Mouse (Mus musculus) E14TG2a.4 (cell line): ENCODE results near the gene Cmtm3.

ENCODE experiments used
- H3K27me3 ChIP-seq: 2 replicates; pipeline ENCODE4 v1.6.1; 2014; ENCODE audit warnings: low read length, control low read depth; ENCODE audit not compliant: insufficient read depth
- H3K36me3 ChIP-seq: 2 replicates; pipeline ENCODE4 v1.6.1; 2014; ENCODE audit warnings: low read length, control low read depth; ENCODE audit not compliant: insufficient read depth
- H3K4me1 ChIP-seq: replicated peaks from 2 replicates; pipeline ENCODE4 v1.6.1; 2014; ENCODE audit warnings: low read depth, low read length, control low read depth
- H3K4me3 ChIP-seq: replicated peaks from 2 replicates; pipeline ENCODE4 v1.5.1; 2014; ENCODE audit warnings: mild to moderate bottlenecking, low read length
- H3K9me3 ChIP-seq: 2 replicates; pipeline ENCODE4 v1.6.1; 2014; ENCODE audit warnings: low read length, control low read depth
- CTCF ChIP-seq: conservative IDR thresholded peaks from 2 replicates; pipeline ENCODE4 v1.5.1; 2014; ENCODE audit warnings: low read length
- NANOG ChIP-seq: IDR thresholded peaks from 2 replicates; pipeline ENCODE4 v1.6.1; 2014; ENCODE audit warnings: borderline replicate concordance, low read length, mixed read lengths
- POU5F1 ChIP-seq: IDR thresholded peaks from 2 replicates; pipeline ENCODE4 v1.6.1; 2014; ENCODE audit warnings: low read length, borderline replicate concordance

Cmtm3 gene

GRCm38 (mm10) chr8:104340233-104341105, 1.3 kb downstream of the Cmtm3 start:
- peak overlapping the region; percentile 81 for H3K4me3 ChIP-seq
- TF ChIP-seq NANOG (no peak), CTCF (peak; percentile 3; the same call in 1 of the 2 replicates), POU5F1 (no peak)
- H3K36me3 ChIP-seq = no peaks in the 10 kb centered on the region
- peaks cover 22% of the 10 kb centered on the region for H3K4me1 ChIP-seq
- H3K27me3 ChIP-seq = peaks cover 54% of the 10 kb centered on the region
- no peaks in the 10 kb centered on the region for H3K9me3 ChIP-seq

- Histone ChIP-seq H3K27me3 (peaks cover 54% of the 10 kb centered on the region), H3K9me3 (no peaks in the 10 kb centered on the region), H3K4me1 (peaks cover 22% of the 10 kb centered on the region), H3K4me3 (peak overlapping the region; percentile 81), H3K36me3 (no peaks in the 10 kb centered on the region)
- no peak for TF ChIP-seq POU5F1
- TF ChIP-seq NANOG = no peak
- TF ChIP-seq CTCF = no peak
Observed at GRCm38 (mm10) chr8:104341106-104341561, 1.9 kb downstream of the Cmtm3 start.

- peaks cover 26% of the 10 kb centered on the region for H3K4me1 ChIP-seq
- TF ChIP-seq POU5F1 = no peak
- no peak for TF ChIP-seq CTCF
- TF ChIP-seq NANOG = no peak
- no peaks in the 10 kb centered on the region for H3K36me3 ChIP-seq
- peaks cover 54% of the 10 kb centered on the region for H3K27me3 ChIP-seq
- no peaks in the 10 kb centered on the region for H3K9me3 ChIP-seq
- peak overlapping the region; percentile 81 for H3K4me3 ChIP-seq
Observed at GRCm38 (mm10) chr8:104341678-104342077, 2.5 kb downstream of the Cmtm3 start.

GRCm38 (mm10) chr8:104342426-104342825, 3.2 kb downstream of the Cmtm3 start:
- Histone ChIP-seq H3K36me3 (no peaks in the 10 kb centered on the region; the same call in 1 of the 2 replicates), H3K4me1 (peaks cover 32% of the 10 kb centered on the region), H3K4me3 (no peak overlapping the region), H3K27me3 (peaks cover 54% of the 10 kb centered on the region), H3K9me3 (no peaks in the 10 kb centered on the region)
- TF ChIP-seq NANOG (no peak), CTCF (no peak), POU5F1 (no peak)

- TF ChIP-seq CTCF (peak; percentile 75), POU5F1 (no peak)
- H3K4me3 ChIP-seq = no peak overlapping the region
- H3K4me1 ChIP-seq = peaks cover 39% of the 10 kb centered on the region
- H3K36me3 ChIP-seq = peaks cover 3% of the 10 kb centered on the region; the same call in 1 of the 2 replicates
- H3K27me3 ChIP-seq = peaks cover 45% of the 10 kb centered on the region
- no peaks in the 10 kb centered on the region for H3K9me3 ChIP-seq
Observed at GRCm38 (mm10) chr8:104343957-104344356, 4.7 kb downstream of the Cmtm3 start.

- peaks cover 39% of the 10 kb centered on the region for H3K27me3 ChIP-seq
- peaks cover 4% of the 10 kb centered on the region; the same call in 1 of the 2 replicates for H3K36me3 ChIP-seq
- peaks cover 36% of the 10 kb centered on the region for H3K4me1 ChIP-seq
- TF ChIP-seq CTCF (no peak), POU5F1 (no peak), NANOG (no peak)
- no peaks in the 10 kb centered on the region for H3K9me3 ChIP-seq
- no peak overlapping the region for H3K4me3 ChIP-seq
Observed at GRCm38 (mm10) chr8:104344622-104345021, 5.4 kb downstream of the Cmtm3 start.

- Histone ChIP-seq H3K4me1 (peaks cover 42% of the 10 kb centered on the region), H3K9me3 (no peaks in the 10 kb centered on the region)
- TF ChIP-seq POU5F1 (no peak), NANOG (no peak), CTCF (no peak)
Observed at GRCm38 (mm10) chr8:104346706-104347105, 7.5 kb downstream of the Cmtm3 start.

GRCm38 (mm10) chr8:104348971-104349370, 9.8 kb downstream of the Cmtm3 start:
- H3K4me3 ChIP-seq = no peak overlapping the region
- no peaks in the 10 kb centered on the region for H3K9me3 ChIP-seq
- H3K36me3 ChIP-seq = peaks cover 26% of the 10 kb centered on the region
- TF ChIP-seq POU5F1 = no peak
- no peak for TF ChIP-seq CTCF
- no peak for TF ChIP-seq NANOG
- no peaks in the 10 kb centered on the region for H3K27me3 ChIP-seq
- H3K4me1 ChIP-seq = peaks cover 46% of the 10 kb centered on the region

More at GRCm38 (mm10) chr8:104346706-104347105, 7.5 kb downstream of the Cmtm3 start:
- Histone ChIP-seq H3K36me3 (peaks cover 4% of the 10 kb centered on the region; the same call in 1 of the 2 replicates), H3K4me3 (no peak overlapping the region), H3K27me3 (peaks cover 22% of the 10 kb centered on the region)
